Mouse (Mus musculus) testis, postnatal 10 days (tissue): ENCODE measurements at regions not wholly inside any gene's neighbourhood (a gene's known extent, or its start where the extent isn't known, plus 50 kb on each side); places are given as distances from the start of the nearest gene placed in this dataset.

ENCODE experiments used
- DNase-seq: peaks from one replicate; pipeline ENCODE4 v3.0.0; 2021; ENCODE audit warnings: low spot score

DNA sequence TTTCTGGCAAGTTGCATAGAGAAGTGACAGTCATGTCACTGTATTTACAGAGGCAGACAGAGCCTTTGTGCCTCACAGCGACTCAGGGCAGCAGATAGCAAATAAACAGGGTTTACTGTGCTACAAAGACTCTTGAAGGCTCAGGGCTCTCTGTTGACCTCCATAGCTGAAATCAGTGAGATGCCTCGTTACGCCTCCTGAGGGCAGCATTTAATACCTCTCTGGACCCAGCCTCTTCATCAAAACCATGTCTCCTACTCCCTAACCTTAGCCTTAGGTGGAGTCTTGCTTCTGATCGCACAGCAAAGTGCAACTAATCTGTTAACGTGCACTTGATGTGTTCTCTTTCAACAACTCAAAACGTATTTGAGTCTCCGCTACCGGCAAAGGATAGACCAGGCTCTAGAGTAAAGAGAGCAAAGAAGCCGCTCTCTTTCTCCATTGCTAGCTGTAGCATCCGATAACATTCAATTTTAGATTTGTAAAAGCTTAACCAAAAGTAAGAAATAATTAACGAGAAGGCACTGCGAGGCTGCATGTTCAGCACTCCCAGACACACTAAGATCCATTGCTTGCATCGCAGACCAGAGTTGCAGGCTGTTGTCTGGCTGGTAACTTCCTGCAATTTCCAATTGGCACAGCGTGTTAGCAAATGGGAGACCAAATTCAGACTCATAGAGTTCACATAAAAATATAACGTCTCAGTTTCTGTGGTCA is 101.1 kb upstream of the Man2a1 start:
- peak; percentile 67 for DNase-seq

DNA sequence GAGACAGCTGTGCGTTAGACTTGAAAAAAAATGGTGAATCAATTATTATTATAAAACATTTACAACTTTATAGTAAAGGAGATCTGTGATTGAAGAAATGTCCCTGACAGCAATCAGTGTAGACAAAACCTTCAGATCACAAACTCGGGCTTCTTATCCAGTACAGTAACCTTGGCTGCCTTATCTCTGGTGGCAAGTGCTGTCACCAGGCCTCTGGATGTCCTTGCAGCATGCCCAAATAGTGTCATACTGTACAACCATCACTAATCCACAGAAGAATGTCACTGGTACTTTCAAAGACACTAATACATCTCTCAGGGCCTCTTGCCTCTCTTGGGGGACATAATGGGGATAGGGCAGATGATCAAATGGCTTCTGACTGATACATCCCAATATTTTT is 98.2 kb upstream of the Man2a1 start:
- no peak for DNase-seq

DNA sequence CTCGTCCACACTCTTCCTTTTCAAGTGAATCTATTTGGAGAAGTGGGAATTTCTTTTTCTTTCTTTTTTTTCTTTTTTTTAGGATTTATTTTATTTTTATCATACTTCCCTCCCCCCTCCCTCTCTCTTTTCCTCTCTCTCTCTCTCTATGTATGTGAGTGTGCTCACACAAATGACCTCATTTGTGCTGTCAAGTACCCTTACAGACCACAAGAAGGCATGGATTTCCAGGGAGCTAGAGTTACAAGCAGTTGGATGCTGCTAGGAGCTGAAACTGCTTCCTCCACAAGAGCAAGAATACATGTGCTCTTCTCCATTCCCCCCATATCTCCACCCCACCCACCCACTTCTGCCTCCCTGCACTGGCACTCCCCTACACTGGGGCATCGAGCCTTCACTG is 94.6 kb upstream of the Man2a1 start:
- DNase-seq = no peak

- DNase-seq = no peak
These were observed 89.3 kb upstream of the Man2a1 start for GRCm38 (mm10) chr17:64511139-64511779.

DNA sequence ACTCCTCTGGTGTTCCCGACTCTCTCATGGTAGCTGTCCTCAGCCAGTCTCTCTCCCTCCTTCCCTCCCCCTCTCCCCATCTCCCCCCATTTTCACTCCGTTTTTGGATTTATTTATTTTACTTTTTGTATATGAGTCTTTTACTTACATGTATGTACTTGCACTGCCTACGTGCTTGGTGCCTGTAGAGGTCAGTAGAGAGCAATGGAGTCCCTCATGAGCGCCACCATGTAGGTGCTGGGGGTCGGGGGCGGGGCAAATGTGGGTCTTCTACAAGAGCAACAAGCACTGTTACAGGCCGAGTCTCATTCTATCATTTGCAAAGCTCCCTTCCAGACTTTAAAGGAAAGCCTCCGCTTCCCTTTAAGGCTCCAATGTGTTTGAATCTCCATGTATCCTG is 78.3 kb upstream of the Man2a1 start:
- DNase-seq = no peak

GRCm38 (mm10) chr17:64523899-64524298 is 76.6 kb upstream of the Man2a1 start:
- DNase-seq = no peak

GRCm38 (mm10) chr17:64527817-64528216 is 72.7 kb upstream of the Man2a1 start:
- DNase-seq = no peak

DNA sequence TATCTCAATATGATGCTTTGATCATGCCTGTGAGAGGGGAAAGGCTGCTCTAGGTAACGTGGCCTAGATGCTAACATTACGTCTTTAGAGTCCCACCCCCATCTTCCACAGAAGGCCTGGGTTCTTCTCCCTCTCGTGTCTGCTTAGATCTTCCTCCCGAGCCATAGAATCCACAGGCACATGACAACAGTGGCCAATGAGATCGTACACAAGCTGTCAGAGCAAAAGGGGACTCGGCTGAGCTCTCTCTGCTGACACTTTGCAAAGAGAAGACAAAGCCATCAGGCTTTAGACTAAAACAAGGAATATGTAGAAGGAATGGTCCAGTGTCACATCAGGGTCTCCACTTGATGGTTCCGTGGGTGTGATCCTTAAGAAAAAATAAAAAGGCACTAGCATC is 72.1 kb upstream of the Man2a1 start:
- no peak for DNase-seq

- no peak for DNase-seq
These were observed 71.1 kb upstream of the Man2a1 start for GRCm38 (mm10) chr17:64529296-64529994.

- DNase-seq = no peak
These were observed 69.4 kb upstream of the Man2a1 start for GRCm38 (mm10) chr17:64531150-64531549.

DNA sequence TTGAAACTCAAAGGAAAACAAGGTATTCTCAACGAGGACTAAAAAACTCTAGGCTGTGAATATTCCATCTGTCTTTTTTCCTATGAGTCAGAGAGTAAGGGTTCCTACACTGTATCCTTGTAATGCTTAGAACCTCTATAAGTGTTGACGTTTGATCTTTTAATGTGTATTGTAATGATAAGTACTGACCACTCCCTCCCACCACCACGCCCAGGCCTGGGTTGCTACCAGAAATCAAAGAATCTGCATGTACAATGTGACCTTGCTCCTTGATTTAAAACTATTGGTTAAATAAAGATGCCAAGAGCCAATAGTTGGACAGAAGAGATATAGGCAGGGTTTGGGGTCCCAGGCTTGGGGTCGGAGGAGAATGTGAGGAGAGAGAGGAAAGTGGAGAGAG is 66.2 kb upstream of the Man2a1 start:
- DNase-seq = no peak

GRCm38 (mm10) chr17:64538520-64538953 is 62.0 kb upstream of the Man2a1 start:
- DNase-seq = peak; percentile 59

DNA sequence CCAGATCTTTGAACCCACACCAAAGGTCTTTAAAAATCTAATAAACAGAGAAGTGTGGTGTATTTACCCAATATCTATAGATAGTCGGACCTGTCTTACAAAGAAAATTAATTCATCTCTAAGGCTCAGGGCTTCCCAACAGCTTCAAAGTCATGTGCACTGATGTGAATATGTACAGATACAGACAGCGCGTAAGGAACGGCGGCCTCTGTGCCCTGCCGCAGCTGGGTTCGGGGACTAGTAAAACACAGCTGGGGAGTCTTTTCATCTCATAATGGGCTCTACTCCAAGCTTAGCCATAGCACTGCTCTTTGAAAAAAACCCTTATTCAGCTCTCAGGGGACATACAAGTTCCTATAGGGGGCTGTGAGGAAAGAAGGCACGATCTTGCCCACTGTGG is 60.1 kb upstream of the Man2a1 start:
- no peak for DNase-seq

DNA sequence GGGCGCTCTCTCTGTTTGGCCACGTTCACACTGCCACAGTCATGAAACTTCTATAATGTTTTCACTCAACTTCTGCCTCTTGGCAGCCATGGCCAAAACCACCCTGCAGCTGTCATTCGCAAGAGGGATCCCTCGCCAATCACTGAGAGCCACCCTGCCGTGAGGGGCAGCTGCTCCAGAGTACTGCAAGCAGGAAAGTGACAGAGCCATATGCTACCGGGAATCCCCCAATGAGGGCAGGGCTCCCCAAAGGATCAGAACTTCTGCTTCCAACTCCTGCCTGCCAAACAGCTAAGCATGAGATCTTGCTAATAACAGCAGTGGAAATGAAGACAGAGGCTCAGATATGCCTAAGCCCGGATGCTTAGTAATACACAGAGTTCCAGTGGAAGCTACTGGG is 52.0 kb upstream of the Man2a1 start:
- no peak for DNase-seq

DNA sequence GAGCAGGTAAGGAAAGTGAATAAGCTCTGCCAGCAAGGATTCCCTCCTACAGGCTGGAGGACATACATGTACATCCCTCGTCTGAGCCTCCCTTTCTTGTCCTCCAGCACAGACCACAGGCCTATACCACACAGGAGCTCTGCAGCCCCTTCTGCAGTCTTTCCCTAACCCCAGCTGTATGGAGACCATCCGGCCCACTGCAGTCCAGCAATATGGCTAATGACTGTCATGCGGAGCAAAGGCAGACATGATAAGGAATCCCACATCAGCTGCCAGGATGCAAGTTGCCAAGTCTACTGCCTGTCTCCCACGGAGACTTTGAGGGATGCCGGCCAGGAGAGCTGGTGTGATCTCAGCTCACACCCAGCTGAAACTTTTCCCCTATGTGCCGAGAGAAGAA is 50.5 kb upstream of the Man2a1 start:
- DNase-seq = no peak
